Comparison of ENCODE assay signal across 18 mouse cellular contexts in genomic region chr2:29432565-29432964, GRCm38 (mm10).
DNase-seq lines count a peak whose midpoint lies in the region; ATAC-seq and TF ChIP-seq lines count a peak whose summit lies in the region.
"Had no signal": no experiment of that assay in that cellular context is flagged by ENCODE, and none has a peak within 500 bp of the region (broad histone marks: within the 10 kb centered on the region; RNA-seq: fewer than 3 reads in every experiment).

No protein-coding gene starts in this region.

- no peak for DNase-seq in heart, postnatal 36 days
- peak; percentile 63 for DNase-seq in brain, embryonic 14.5 days (ENCODE audit: low read depth)
- no peak for DNase-seq in layer of hippocampus, postnatal 14 days (ENCODE audit: low spot score in 2 of 2)
- DNase-seq in right cerebral cortex, postnatal 14 days, result no peak
- DNase-seq: B cell, adult 2 months; cerebellum, adult 11 months; cerebellum, postnatal 25 days; lung, adult 18-20 months; lung, postnatal 4 days; right cerebral cortex, adult 18-20 months; thymus, postnatal 14 days had no signal

- H3K36me3 ChIP-seq in heart, embryonic 15.5 days, result no peaks in the 10 kb centered on the region
- H3K36me3 ChIP-seq in midbrain, embryonic 12.5 days, result no peaks in the 10 kb centered on the region
- no peaks in the 10 kb centered on the region for H3K36me3 ChIP-seq in midbrain, embryonic 15.5 days (replicated peaks)
- no peaks in the 10 kb centered on the region for H3K36me3 ChIP-seq in liver, embryonic 16.5 days (ENCODE audit: control insufficient read depth, insufficient read depth)

- no peak for TF ChIP-seq POLR2A in brain, embryonic 14.5 days (IDR thresholded peaks at IDR 0.05; ENCODE audit: borderline replicate concordance, extremely low read depth, insufficient read depth, insufficient read length, poor library complexity, severe bottlenecking)

- H3K4me3 ChIP-seq in heart, embryonic 15.5 days, result no peak overlapping the region
- H3K4me3 ChIP-seq in midbrain, embryonic 12.5 days, result no peak overlapping the region
- H3K4me3 ChIP-seq in midbrain, embryonic 15.5 days, result no peak overlapping the region
- H3K4me3 ChIP-seq in liver, embryonic 16.5 days (ENCODE audit: low read depth, low read length), result no peak overlapping the region
- H3K4me3 ChIP-seq: layer of hippocampus, adult 2 months; left cerebral cortex, adult 2 months had no signal

- H3K27ac ChIP-seq in heart, embryonic 15.5 days, result no peak overlapping the region
- 0 out of 2 replicates have a peak overlapping the region, but pooled peaks have one; percentile 35 for H3K27ac ChIP-seq in midbrain, embryonic 12.5 days (replicated peaks)
- H3K27ac ChIP-seq in midbrain, embryonic 15.5 days, result no peak overlapping the region
- H3K27ac ChIP-seq in liver, embryonic 16.5 days (ENCODE audit: low read length), result no peak overlapping the region
- H3K27ac ChIP-seq: layer of hippocampus, adult 2 months; left cerebral cortex, adult 2 months had no signal

- peaks cover 23% of the 10 kb centered on the region for H3K4me1 ChIP-seq in heart, embryonic 15.5 days (replicated peaks)
- H3K4me1 ChIP-seq in midbrain, embryonic 12.5 days, result peaks cover 21% of the 10 kb centered on the region; the same call in 1 of the 2 replicates
- H3K4me1 ChIP-seq in midbrain, embryonic 15.5 days, result peaks cover 25% of the 10 kb centered on the region
- H3K4me1 ChIP-seq in liver, embryonic 16.5 days (ENCODE audit: control insufficient read depth, low read depth, low read length), result peaks cover 3% of the 10 kb centered on the region

- no peak overlapping the region for H3K9ac ChIP-seq in heart, embryonic 15.5 days
- no peak overlapping the region for H3K9ac ChIP-seq in midbrain, embryonic 12.5 days (replicated peaks)
- no peak overlapping the region for H3K9ac ChIP-seq in midbrain, embryonic 15.5 days
- no peak overlapping the region for H3K9ac ChIP-seq in liver, embryonic 16.5 days (ENCODE audit: low read depth, low read length)

- H3K27me3 ChIP-seq in heart, embryonic 15.5 days, result no peaks in the 10 kb centered on the region
- no peaks in the 10 kb centered on the region for H3K27me3 ChIP-seq in midbrain, embryonic 12.5 days
- H3K27me3 ChIP-seq in midbrain, embryonic 15.5 days (replicated peaks), result no peaks in the 10 kb centered on the region
- no peaks in the 10 kb centered on the region for H3K27me3 ChIP-seq in liver, embryonic 16.5 days (ENCODE audit: control insufficient read depth, insufficient read depth, low read depth, low read length)

- no peak for TF ChIP-seq CTCF in brain, embryonic 14.5 days (IDR thresholded peaks at IDR 0.05; ENCODE audit: borderline replicate concordance, extremely low read depth, insufficient read depth, insufficient read length)

- no peaks in the 10 kb centered on the region for H3K9me3 ChIP-seq in heart, embryonic 15.5 days (replicated peaks)
- H3K9me3 ChIP-seq in midbrain, embryonic 12.5 days, result no peaks in the 10 kb centered on the region
- no peaks in the 10 kb centered on the region for H3K9me3 ChIP-seq in midbrain, embryonic 15.5 days
- no peaks in the 10 kb centered on the region for H3K9me3 ChIP-seq in liver, embryonic 16.5 days (replicated peaks; ENCODE audit: control insufficient read depth, low read length)

- intact Hi-C loops in heart, postnatal 36 days (cut with DNase I), result no loop called here

- no peak overlapping the region for H3K4me2 ChIP-seq in heart, embryonic 15.5 days
- H3K4me2 ChIP-seq in midbrain, embryonic 12.5 days (replicated peaks), result no peak overlapping the region
- H3K4me2 ChIP-seq in midbrain, embryonic 15.5 days, result no peak overlapping the region
- H3K4me2 ChIP-seq in liver, embryonic 16.5 days (ENCODE audit: low read depth, low read length), result no peak overlapping the region

- ATAC-seq in heart, embryonic 15.5 days (replicated peaks; ENCODE audit: insufficient number of reproducible peaks, insufficient read depth, low FRiP score, low read depth), result peak; percentile 50
- ATAC-seq in midbrain, embryonic 12.5 days (ENCODE audit: low FRiP score, low read depth), result no peak
- no peak for ATAC-seq in midbrain, embryonic 15.5 days (replicated peaks)
- peak; percentile 41; the same call in 1 of the 2 replicates for ATAC-seq in liver, embryonic 16.5 days (ENCODE audit: low read depth)
- ATAC-seq: forebrain, embryonic 14.5 days had no signal

- WGBS in heart, embryonic 15.5 days, result 24% methylated on average over 5 of the region's 5 CpGs
- 81% methylated on average over 5 of the region's 5 CpGs for WGBS in midbrain, embryonic 12.5 days
- WGBS in midbrain, embryonic 15.5 days, result 53% methylated on average over 5 of the region's 5 CpGs
- WGBS in liver, embryonic 16.5 days (ENCODE audit: insufficient replicate concordance), result 25% methylated on average over 5 of the region's 5 CpGs

Comparison
In these comparisons a context has a peak if more than half of its experiments do, and no peak if none do; other contexts are left out.
1. ATAC-seq: peak in heart, embryonic 15.5 days (single experiment) and liver, embryonic 16.5 days (single experiment); none in midbrain, embryonic 12.5 days (single experiment) and midbrain, embryonic 15.5 days (single experiment).